Mouse (Mus musculus) embryonic fibroblast, embryonic 13.5 days (primary cell): ENCODE measurements at regions not wholly inside any gene's neighbourhood (a gene's known extent, or its start where the extent isn't known, plus 50 kb on each side); places are given as distances from the start of the nearest gene placed in this dataset.

ENCODE experiments used
- CTCF ChIP-seq: IDR thresholded peaks from 2 replicates; pipeline ENCODE4 v1.5.1; 2011; ENCODE audit warnings: mild to moderate bottlenecking, control low read depth, low read length, moderate library complexity, borderline replicate concordance; ENCODE audit not compliant: insufficient read depth
- POLR2A ChIP-seq: IDR thresholded peaks from 2 replicates; pipeline ENCODE4 v1.6.1; 2011; ENCODE audit warnings: low read depth, mild to moderate bottlenecking, control low read depth, low read length, moderate library complexity

DNA sequence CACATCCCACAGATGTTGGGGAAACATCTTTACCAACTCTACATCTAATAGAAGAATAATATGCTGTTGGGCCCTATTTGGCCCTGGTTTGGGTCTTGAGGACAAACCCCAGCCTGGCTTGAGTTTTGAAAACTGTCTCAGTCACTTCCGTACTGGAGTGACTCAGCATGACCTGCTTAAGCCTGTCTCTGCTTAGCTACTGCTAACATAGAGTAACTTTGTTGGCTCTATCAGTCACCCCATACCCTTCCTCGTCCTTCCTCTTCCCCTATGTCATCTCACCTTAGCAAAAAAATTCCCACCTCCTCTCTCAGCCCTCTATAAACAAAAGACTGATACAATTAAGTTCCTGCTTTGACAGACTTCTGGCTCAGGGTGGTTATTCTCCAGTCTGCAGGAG is 154.7 kb downstream of the Fam174a start:
- no peak for TF ChIP-seq POLR2A
- no peak for TF ChIP-seq CTCF
